Mouse (Mus musculus): ENCODE measurements around the gene Marc2. TPM values are rescaled to one million over a fixed set of nuclear protein-coding genes. Genes with fewer than 3 reads are reported as not detected.

Marc2 gene
- polyA plus RNA-seq, 1 experiment from 2014 or later, result 213 TPM

DNA sequence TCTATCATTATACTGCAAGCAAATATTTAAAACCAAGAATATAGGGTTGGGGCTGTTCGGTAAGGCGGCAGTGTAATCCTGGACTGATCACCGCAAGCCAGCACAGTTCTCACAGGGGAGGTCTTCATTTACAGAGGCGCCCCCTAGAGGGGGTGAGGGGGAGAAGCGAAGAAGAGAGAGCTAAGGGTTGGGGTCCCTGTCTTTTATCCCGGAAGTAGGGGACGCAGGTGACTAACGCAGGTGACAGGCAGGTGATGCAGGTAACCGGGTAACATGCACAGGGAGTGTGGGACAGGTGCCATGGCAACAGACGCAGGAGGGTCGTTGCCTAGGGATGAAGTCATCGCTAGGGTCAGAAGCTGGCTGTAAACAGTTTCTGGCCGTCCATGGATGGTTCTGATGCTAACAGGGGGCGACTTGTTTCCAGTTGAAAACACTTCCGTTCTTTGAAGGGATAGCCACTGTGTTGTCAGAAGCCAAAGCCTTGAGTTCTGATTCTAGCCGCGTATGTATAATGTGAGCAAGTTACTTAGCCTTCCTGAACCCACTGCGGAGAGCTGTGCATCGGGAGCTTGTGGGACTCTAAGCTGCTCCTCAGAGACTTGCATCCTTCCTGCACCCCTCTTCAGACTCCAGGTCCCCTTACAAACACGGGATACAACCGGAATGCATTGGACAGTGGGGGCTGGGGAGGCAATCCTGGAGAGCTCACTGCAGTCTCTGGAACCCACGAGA, 69.0 kb downstream of the Marc2 start:
- Histone ChIP-seq H3K27ac (ENCODE audit: low read length) (no peak overlapping the region), H3K36me3 (ENCODE audit: insufficient read depth, low read length) (no peaks in the 10 kb centered on the region), H3K27me3 (replicated peaks; ENCODE audit: insufficient read depth, low read length) (0 out of 2 replicates have a peak, but pooled peaks cover 4% of the 10 kb centered on the region), H3K9me3 (ENCODE audit: low read length) (no peaks in the 10 kb centered on the region), H3K4me2 (replicated peaks; ENCODE audit: low read depth, low read length) (no peak overlapping the region), H3K4me3 (ENCODE audit: low read depth, low read length) (no peak overlapping the region), H3K4me1 (ENCODE audit: insufficient read depth, low read depth, low read length) (no peaks in the 10 kb centered on the region), H3K9ac (replicated peaks; ENCODE audit: low read depth) (no peak overlapping the region)
- TF ChIP-seq CTCF (IDR thresholded peaks at IDR 0.05) (peak; percentile 34), EP300 (IDR thresholded peaks at IDR 0.05) (no peak)
- DNase-seq (ENCODE audit: low spot score) (no peak), ATAC-seq (no peak)
- 31% methylated on average over 22 of the region's 22 CpGs for WGBS

DNA sequence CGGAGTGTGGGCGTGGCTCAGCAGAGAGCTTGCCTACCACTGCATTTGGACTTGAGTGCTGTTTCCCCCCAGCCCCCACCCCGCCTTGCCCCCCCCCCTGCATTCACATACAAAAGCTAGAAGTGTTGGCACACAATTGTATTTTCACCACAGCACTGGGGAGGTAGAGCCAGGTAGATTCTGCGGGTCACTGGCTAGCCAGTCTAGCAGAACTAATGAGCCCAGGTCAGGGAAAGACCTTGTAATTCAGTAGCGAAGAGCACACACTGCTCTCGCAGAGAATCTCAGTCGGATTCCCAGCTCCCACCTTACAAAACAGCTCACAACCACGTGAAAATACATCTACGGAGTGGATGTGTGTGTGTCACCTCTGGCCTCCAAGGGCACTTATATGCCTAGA, 71.0 kb downstream of the Marc2 start:
- H3K36me3 ChIP-seq (ENCODE audit: insufficient read depth, low read length), result no peaks in the 10 kb centered on the region
- H3K4me3 ChIP-seq (ENCODE audit: low read depth, low read length), result no peak overlapping the region
- no peaks in the 10 kb centered on the region for H3K9me3 ChIP-seq (ENCODE audit: low read length)
- no peak overlapping the region for H3K27ac ChIP-seq (ENCODE audit: low read length)
- H3K4me2 ChIP-seq (replicated peaks; ENCODE audit: low read depth, low read length), result no peak overlapping the region
- H3K27me3 ChIP-seq (replicated peaks; ENCODE audit: insufficient read depth, low read length), result 0 out of 2 replicates have a peak, but pooled peaks cover 4% of the 10 kb centered on the region
- H3K4me1 ChIP-seq (ENCODE audit: insufficient read depth, low read depth, low read length), result no peaks in the 10 kb centered on the region
- ATAC-seq (no peak), DNase-seq (ENCODE audit: low spot score) (no peak)
- TF ChIP-seq EP300 (IDR thresholded peaks at IDR 0.05) (no peak), CTCF (IDR thresholded peaks at IDR 0.05) (no peak)
- 66% methylated on average over 9 of the region's 9 CpGs for WGBS
- no peak overlapping the region for H3K9ac ChIP-seq (replicated peaks; ENCODE audit: low read depth)

DNA sequence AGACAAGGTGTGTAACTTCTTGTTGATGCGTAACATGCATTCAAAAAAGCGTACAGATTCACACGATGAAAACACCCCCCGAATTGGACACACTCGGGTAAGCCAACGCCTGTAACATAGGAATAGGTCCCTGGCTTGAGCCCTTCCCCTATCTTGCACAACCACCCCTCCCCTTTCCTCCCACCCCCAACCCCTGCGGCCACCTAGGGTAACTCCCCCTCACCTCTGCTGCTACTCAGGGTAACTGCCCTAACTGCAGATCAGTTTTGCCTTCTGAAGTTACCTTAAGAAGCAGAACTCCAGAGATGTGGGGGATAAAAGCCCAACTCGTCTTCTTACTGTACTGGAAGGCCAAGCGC, 74.4 kb downstream of the Marc2 start:
- DNase-seq (ENCODE audit: low spot score), result no peak
- Histone ChIP-seq H3K9ac (replicated peaks; ENCODE audit: low read depth) (no peak overlapping the region), H3K27me3 (replicated peaks; ENCODE audit: insufficient read depth, low read length) (no peaks in the 10 kb centered on the region), H3K9me3 (ENCODE audit: low read length) (no peaks in the 10 kb centered on the region), H3K36me3 (ENCODE audit: insufficient read depth, low read length) (no peaks in the 10 kb centered on the region), H3K4me3 (ENCODE audit: low read depth, low read length) (no peak overlapping the region), H3K4me2 (replicated peaks; ENCODE audit: low read depth, low read length) (no peak overlapping the region), H3K27ac (ENCODE audit: low read length) (no peak overlapping the region), H3K4me1 (ENCODE audit: insufficient read depth, low read depth, low read length) (no peaks in the 10 kb centered on the region)
- ATAC-seq, result no peak
- TF ChIP-seq EP300 (IDR thresholded peaks at IDR 0.05), result no peak
- TF ChIP-seq CTCF (IDR thresholded peaks at IDR 0.05), result no peak
- 16% methylated on average over 9 of the region's 9 CpGs for WGBS

- Histone ChIP-seq H3K27me3 (replicated peaks; ENCODE audit: insufficient read depth, low read length) (no peaks in the 10 kb centered on the region), H3K27ac (ENCODE audit: low read length) (peak overlapping the region; percentile 59; the same call in 1 of the 2 replicates), H3K4me2 (replicated peaks; ENCODE audit: low read depth, low read length) (peak overlapping the region; percentile 25; the same call in 1 of the 2 replicates), H3K36me3 (ENCODE audit: insufficient read depth, low read length) (no peaks in the 10 kb centered on the region), H3K4me1 (ENCODE audit: insufficient read depth, low read depth, low read length) (no peaks in the 10 kb centered on the region), H3K4me3 (ENCODE audit: low read depth, low read length) (no peak overlapping the region), H3K9ac (replicated peaks; ENCODE audit: low read depth) (no peak overlapping the region), H3K9me3 (ENCODE audit: low read length) (no peaks in the 10 kb centered on the region)
- no peak for TF ChIP-seq EP300 (IDR thresholded peaks at IDR 0.05)
- TF ChIP-seq CTCF (IDR thresholded peaks at IDR 0.05), result peak; percentile 86
- WGBS, result 11% methylated on average over 18 of the region's 18 CpGs
- ATAC-seq, result peak; percentile 87
- peak; percentile 80 for DNase-seq (ENCODE audit: low spot score)
These were observed 74.9 kb downstream of the Marc2 start for GRCm38 (mm10) chr1:184771202-184771890.

- WGBS, result 55% methylated on average over 3 of the region's 3 CpGs
- TF ChIP-seq CTCF (IDR thresholded peaks at IDR 0.05), result no peak
- TF ChIP-seq EP300 (IDR thresholded peaks at IDR 0.05), result no peak
- Histone ChIP-seq H3K9me3 (ENCODE audit: low read length) (no peaks in the 10 kb centered on the region), H3K27me3 (replicated peaks; ENCODE audit: insufficient read depth, low read length) (no peaks in the 10 kb centered on the region), H3K9ac (replicated peaks; ENCODE audit: low read depth) (no peak overlapping the region), H3K36me3 (ENCODE audit: insufficient read depth, low read length) (no peaks in the 10 kb centered on the region), H3K4me2 (replicated peaks; ENCODE audit: low read depth, low read length) (no peak overlapping the region), H3K4me1 (ENCODE audit: insufficient read depth, low read depth, low read length) (no peaks in the 10 kb centered on the region), H3K27ac (ENCODE audit: low read length) (no peak overlapping the region), H3K4me3 (ENCODE audit: low read depth, low read length) (no peak overlapping the region)
- DNase-seq (ENCODE audit: low spot score), result no peak
- no peak for ATAC-seq
These were observed 82.4 kb downstream of the Marc2 start for GRCm38 (mm10) chr1:184763866-184764265.

MicroRNAs within 50 kb of the gene (microRNA counts, 519-probe panel; counts per million panel counts)
- 3,497 counts per million, percentile 23 among the panel's probes with 10 or more counts for microRNA mmu-miR-1981

Small RNA genes lying within 50 kb of the gene (microRNA-seq; reads per million reads assigned to microRNA genes)
- 32.3 reads per million, percentile 36 among the genes with 10 or more reads in this experiment for gene Mir1981

Other genes with a start within 250 kb of the Marc2 start
- gene Hlx, start 113.8 kb downstream of the Marc2 start, polyA plus RNA-seq (2015; fragmentation: Nextera tagmentation; extraction: Ambion mirVana), result 34.2 and 63.1 TPM in 2 replicates
- 0.11 and 0.13 TPM in 2 replicates for gene Marc1, start 35.1 kb downstream of the Marc2 start, polyA plus RNA-seq (2015; fragmentation: Nextera tagmentation; extraction: Ambion mirVana)
- gene C130074G19Rik, start 36.8 kb upstream of the Marc2 start, polyA plus RNA-seq (2015; fragmentation: Nextera tagmentation; extraction: Ambion mirVana), result 4.0 and 4.6 TPM in 2 replicates
- 1.2 and 1.5 TPM in 2 replicates for gene Mark1, start 153.1 kb upstream of the Marc2 start, polyA plus RNA-seq (2015; fragmentation: Nextera tagmentation; extraction: Ambion mirVana)